Comparison of ENCODE assay signal across 9 mouse cellular contexts in the genomic region with DNA sequence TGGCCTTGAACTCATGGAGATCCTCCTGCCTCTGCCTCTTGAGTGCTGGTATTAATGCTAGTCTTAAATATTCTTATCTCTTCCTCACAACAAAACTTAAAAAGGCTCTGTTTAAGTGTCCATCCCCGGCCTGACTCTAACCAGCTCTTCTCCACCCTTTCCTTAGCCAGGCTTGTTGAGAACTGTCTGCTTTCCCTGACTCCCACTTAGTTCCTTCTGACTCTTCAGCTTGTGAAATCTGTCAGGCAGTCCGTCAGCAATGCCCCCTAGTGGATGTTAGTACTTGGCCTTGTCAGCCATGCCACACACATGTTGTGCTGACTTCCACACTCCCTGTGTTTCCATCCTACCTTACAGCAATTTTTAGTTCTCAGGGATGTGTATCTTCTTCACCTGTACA. TPM values are rescaled to one million over a fixed set of nuclear protein-coding genes. Genes with fewer than 3 reads are reported as not detected.
DNase-seq lines count a peak whose midpoint lies in the region; ATAC-seq and TF ChIP-seq lines count a peak whose summit lies in the region.
"Had no signal": no experiment of that assay in that cellular context is flagged by ENCODE, and none has a peak within 500 bp of the region (broad histone marks: within the 10 kb centered on the region; RNA-seq: fewer than 3 reads in every experiment).

No protein-coding gene starts in this region.

- peak; percentile 62 for DNase-seq in embryo, embryonic 10 days (ENCODE audit: low spot score)
- no peak for DNase-seq in embryo, embryonic 9.5 days (ENCODE audit: extremely low spot score)
- no peak for DNase-seq in spleen, adult 2 months (ENCODE audit: low read depth in 1 of 2, low spot score in 2 of 2)
- DNase-seq in spleen, adult 12 weeks (ENCODE audit: low spot score) = no peak
- peak; percentile 43 for DNase-seq in embryo, embryonic 11 days
- peak; percentile 76 for DNase-seq in liver
- no peak for DNase-seq in hindbrain, embryonic 14.5 days (ENCODE audit: low spot score)

- TF ChIP-seq CTCF in spleen, adult 2 months (IDR thresholded peaks at IDR 0.05; ENCODE audit: extremely low read depth, insufficient read depth, insufficient read length, insufficient replicate concordance) = peak; percentile 47; the same call in 1 of the 2 replicates
- peak; percentile 56; the same call in 1 of the 2 replicates for TF ChIP-seq CTCF in small intestine, adult 2 months (IDR thresholded peaks at IDR 0.05; ENCODE audit: extremely low read depth, insufficient read length, insufficient replicate concordance, low read depth, low read length)

- H3K4me2 ChIP-seq in hindbrain, embryonic 14.5 days (replicated peaks) = no peak overlapping the region
- H3K4me2 ChIP-seq: neural tube, embryonic 12.5 days had no signal

- H3K4me1 ChIP-seq in spleen, adult 2 months (ENCODE audit: control insufficient read depth, insufficient read depth, insufficient read length) = no peaks in the 10 kb centered on the region; the same call in 1 of the 2 replicates
- H3K4me1 ChIP-seq in small intestine, adult 2 months (ENCODE audit: control insufficient read depth, insufficient read depth, insufficient read length, low read length) = no peaks in the 10 kb centered on the region
- no peaks in the 10 kb centered on the region for H3K4me1 ChIP-seq in hindbrain, embryonic 14.5 days (replicated peaks; ENCODE audit: control insufficient read depth, insufficient read depth, low read length)
- H3K4me1 ChIP-seq: neural tube, embryonic 12.5 days had no signal

- H3K9me3 ChIP-seq in hindbrain, embryonic 14.5 days (ENCODE audit: control insufficient read depth, low read length) = no peaks in the 10 kb centered on the region
- H3K9me3 ChIP-seq: neural tube, embryonic 12.5 days had no signal

- WGBS in spleen, adult 2 months = 65% methylated on average over 2 of the region's 2 CpGs
- WGBS in small intestine, adult 2 months = 62% methylated on average over 2 of the region's 2 CpGs
- 67% methylated on average over 2 of the region's 2 CpGs for WGBS in hindbrain, embryonic 14.5 days

- no peak overlapping the region for H3K4me3 ChIP-seq in spleen, adult 2 months (ENCODE audit: extremely low read depth, insufficient read depth, insufficient read length)
- H3K4me3 ChIP-seq in small intestine, adult 2 months (ENCODE audit: low read depth, low read length) = no peak overlapping the region
- no peak overlapping the region for H3K4me3 ChIP-seq in hindbrain, embryonic 14.5 days (replicated peaks; ENCODE audit: low read length)
- H3K4me3 ChIP-seq: neural tube, embryonic 12.5 days had no signal

- no peak for ATAC-seq in hindbrain, embryonic 14.5 days (ENCODE audit: low FRiP score)

- H3K36me3 ChIP-seq in spleen, adult 2 months (ENCODE audit: control insufficient read depth, insufficient read depth, low read length) = peaks cover 6% of the 10 kb centered on the region; the same call in 1 of the 2 replicates
- H3K36me3 ChIP-seq in small intestine, adult 2 months (ENCODE audit: control insufficient read depth, insufficient read depth, low read length) = peaks cover 5% of the 10 kb centered on the region
- peaks cover 8% of the 10 kb centered on the region; the same call in 1 of the 2 replicates for H3K36me3 ChIP-seq in hindbrain, embryonic 14.5 days (replicated peaks; ENCODE audit: control insufficient read depth, insufficient read depth)

- TF ChIP-seq POLR2A in spleen, adult 2 months (IDR thresholded peaks at IDR 0.05; ENCODE audit: low read depth, low read length) = no peak
- TF ChIP-seq POLR2A in small intestine, adult 2 months (IDR thresholded peaks at IDR 0.05; ENCODE audit: low read depth, low read length) = no peak

- H3K27ac ChIP-seq in spleen, adult 2 months (ENCODE audit: insufficient read depth, low read length) = no peak overlapping the region
- H3K27ac ChIP-seq in small intestine, adult 2 months (ENCODE audit: insufficient read depth, low read depth, low read length) = no peak overlapping the region
- no peak overlapping the region for H3K27ac ChIP-seq in hindbrain, embryonic 14.5 days
- H3K27ac ChIP-seq: neural tube, embryonic 12.5 days had no signal

- H3K9ac ChIP-seq in hindbrain, embryonic 14.5 days = no peak overlapping the region
- H3K9ac ChIP-seq: neural tube, embryonic 12.5 days had no signal

- no peaks in the 10 kb centered on the region for H3K27me3 ChIP-seq in spleen, adult 2 months (ENCODE audit: control insufficient read depth, insufficient read depth, low read length)
- H3K27me3 ChIP-seq in small intestine, adult 2 months (ENCODE audit: control insufficient read depth, insufficient read depth, low read length) = no peaks in the 10 kb centered on the region
- H3K27me3 ChIP-seq in hindbrain, embryonic 14.5 days (ENCODE audit: control insufficient read depth, insufficient read depth, low read length) = no peaks in the 10 kb centered on the region
- H3K27me3 ChIP-seq: neural tube, embryonic 12.5 days had no signal

RNA-seq across cellular contexts. Expression of gene Vps13c, which starts 35.1 kb away (rescaled TPM):
- 2.8 and 4.0 TPM in 2 replicates for polyA plus RNA-seq in spleen, adult 2 months (2012; rRNA removed)
- polyA plus RNA-seq in small intestine, adult 2 months (2012; rRNA removed) = 0.86 and 0.94 TPM in 2 replicates
- polyA plus RNA-seq in hindbrain, embryonic 14.5 days (2014; fragmentation: Nextera tagmentation; extraction: Ambion mirVana) = 14.4 and 15.0 TPM in 2 replicates

RNA-seq across cellular contexts. Expression of gene C2cd4a, which starts 43.2 kb away (rescaled TPM):
- 0.13 and 1.4 TPM in 2 replicates for polyA plus RNA-seq in spleen, adult 2 months (2012; rRNA removed)
- polyA plus RNA-seq in small intestine, adult 2 months (2012; rRNA removed) = 1.9 and 28.9 TPM in 2 replicates
- polyA plus RNA-seq in hindbrain, embryonic 14.5 days (2014; fragmentation: Nextera tagmentation; extraction: Ambion mirVana) = 0.41 and 0.64 TPM in 2 replicates

Comparison
In these comparisons a context has a peak if more than half of its experiments do, and no peak if none do; other contexts are left out.
1. DNase-seq: peak in embryo, embryonic 10 days (single experiment), embryo, embryonic 11 days (single experiment) and liver (single experiment); none in embryo, embryonic 9.5 days (single experiment), spleen, adult 2 months (0 of 2), spleen, adult 12 weeks (single experiment) and hindbrain, embryonic 14.5 days (single experiment).